Mouse (Mus musculus): Measurements from ENCODE around the gene Igf2bp1. TPM values are rescaled to one million over a fixed set of nuclear protein-coding genes. Genes with fewer than 3 reads are reported as not detected.

Gene Igf2bp1
- polyA plus RNA-seq, 1 experiment, result 33.4 TPM

DNA sequence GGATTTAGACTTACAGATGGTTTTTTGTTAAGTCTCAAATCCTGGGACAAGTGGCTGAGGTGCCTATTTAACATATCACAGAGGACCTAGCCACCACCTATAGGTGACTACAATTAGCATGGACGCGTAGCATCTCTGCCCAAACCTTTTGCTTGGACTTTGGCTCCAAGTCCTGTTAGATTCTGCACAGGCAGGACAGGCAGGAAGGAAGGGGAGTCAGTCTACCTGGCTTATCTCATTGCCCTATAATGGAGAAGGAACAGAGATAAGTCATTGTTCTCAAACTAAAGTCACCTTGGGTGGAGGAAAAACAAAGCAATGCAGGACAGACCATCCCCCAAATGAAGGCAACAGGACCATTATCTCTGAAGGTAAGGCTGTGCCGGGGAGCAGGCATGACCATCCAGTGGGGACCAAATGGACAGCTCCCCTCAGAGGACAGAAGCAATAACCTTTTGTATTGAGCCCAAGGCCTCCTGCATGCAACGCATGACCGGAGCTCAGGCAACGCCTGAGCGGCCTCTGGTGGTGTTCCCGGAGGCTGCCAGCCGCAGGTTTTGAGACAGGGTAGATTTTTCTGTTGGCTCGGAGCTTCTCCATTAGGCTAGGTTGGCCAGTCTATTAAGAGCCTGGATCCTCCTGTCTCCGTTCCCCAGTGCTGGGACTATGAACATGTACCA, 65.8 kb downstream of the Igf2bp1 start:
- no peak for TF ChIP-seq GATA1 (IDR thresholded peaks at IDR 0.05; ENCODE audit: low read length)

DNA sequence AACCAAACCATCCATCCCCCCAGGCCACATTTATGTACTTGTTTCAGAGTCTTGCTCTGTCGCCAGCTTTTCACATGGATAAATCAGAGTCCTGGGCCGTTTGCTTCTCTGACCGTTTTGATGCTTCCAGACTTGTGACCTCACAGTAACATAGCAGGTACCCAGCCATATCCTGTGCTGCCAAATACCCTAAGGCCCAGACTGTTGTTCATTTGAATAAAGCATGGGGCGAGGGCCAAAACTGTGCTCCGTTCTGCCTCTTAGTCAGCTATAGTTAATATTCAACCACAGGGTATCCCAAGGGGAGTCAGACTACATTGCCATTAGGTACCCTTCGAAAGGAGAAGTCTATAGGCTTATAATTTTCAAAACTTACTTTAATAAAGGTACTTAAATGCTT, 69.3 kb downstream of the Igf2bp1 start:
- TF ChIP-seq GATA1 (IDR thresholded peaks at IDR 0.05; ENCODE audit: low read length), result no peak

DNA sequence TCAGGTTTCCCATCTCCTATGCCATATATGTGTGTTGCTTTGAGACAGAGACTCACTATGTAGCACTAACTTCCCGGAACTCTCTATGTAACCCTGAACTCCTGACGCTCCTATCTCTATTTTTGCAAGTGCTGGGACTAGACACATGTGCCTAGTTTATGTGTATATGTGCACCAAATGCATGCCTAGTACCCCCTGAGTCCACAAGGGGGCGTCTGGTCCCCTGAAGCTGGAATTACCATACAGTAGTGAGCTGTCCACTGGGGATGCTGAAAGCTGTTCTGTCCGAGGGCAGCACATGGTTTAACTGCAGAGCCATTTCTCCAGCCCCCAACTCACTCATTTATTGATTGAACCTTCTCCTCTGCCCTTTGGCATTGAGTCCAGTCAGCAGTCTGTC, 79.3 kb downstream of the Igf2bp1 start:
- TF ChIP-seq GATA1 (IDR thresholded peaks at IDR 0.05; ENCODE audit: low read length), result no peak

DNA sequence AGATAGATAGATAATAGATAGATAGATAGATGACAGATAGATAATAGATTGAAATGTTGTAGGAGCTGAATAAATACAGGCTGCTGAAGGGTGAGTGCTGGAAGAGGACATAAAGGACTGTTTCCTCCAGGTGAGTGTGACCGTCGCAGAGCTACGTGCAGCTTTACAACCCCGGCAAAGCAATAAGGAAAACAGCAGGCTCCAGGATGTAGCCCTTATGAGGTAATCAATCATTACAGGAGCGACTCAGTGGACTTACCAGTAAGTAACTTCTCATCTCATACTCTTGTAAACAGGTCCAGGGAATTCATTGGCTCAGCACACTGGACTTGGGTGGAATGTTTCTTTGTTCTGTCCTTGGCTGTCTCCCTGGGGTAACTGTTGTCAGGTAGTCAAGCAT, 79.8 kb downstream of the Igf2bp1 start:
- TF ChIP-seq GATA1 (IDR thresholded peaks at IDR 0.05; ENCODE audit: low read length), result no peak

DNA sequence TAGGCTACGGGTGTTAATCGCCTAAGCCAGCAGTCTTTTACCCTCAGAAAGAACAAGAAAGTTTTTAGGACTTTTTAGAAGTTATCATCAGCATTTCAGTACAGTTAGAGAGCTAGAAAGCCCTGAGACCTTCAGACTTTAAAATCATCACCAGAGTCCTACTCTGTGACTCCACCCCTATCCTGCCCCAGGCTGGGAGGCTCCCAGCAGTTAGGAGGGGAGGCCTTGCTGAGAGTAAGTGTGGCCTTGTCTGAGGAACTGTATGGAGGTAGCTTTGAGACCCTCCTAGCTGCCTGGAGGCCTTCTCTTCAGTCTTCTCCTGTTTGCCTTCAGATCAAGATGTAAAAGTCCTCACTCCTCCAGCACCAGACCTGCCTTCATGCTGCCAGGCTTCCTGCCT, 81.5 kb downstream of the Igf2bp1 start:
- TF ChIP-seq GATA1 (IDR thresholded peaks at IDR 0.05; ENCODE audit: low read length), result no peak

DNA sequence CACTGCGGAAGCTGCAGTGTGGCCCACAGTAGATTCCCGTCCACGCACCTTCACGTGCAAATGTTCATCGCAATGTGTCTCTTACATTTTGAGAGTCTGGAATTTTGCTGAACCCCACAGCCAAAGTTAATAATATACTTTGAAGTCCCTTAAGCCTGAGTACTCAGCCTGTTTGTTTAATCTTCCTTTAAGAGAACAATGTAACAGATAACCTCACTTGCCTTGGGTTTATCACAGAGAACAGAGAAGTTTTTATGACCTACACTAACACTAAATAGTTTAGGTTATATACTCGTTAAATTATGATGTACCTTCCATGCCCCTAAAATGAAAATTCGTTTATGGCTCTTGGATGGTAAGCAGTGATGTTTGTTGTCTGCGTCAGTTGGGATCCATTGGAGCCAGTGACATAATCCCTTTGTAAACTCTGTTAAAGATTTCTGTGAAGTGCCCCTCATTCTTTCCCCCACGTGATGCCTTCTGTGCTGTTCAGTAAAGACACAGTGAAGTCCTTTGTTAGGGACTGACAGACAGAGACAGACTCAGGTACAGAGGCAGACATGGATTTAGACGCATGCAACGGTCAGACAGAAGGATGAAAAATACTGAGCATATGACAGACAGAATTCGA, 83.6 kb downstream of the Igf2bp1 start:
- no peak for TF ChIP-seq GATA1 (IDR thresholded peaks at IDR 0.05; ENCODE audit: low read length)

DNA sequence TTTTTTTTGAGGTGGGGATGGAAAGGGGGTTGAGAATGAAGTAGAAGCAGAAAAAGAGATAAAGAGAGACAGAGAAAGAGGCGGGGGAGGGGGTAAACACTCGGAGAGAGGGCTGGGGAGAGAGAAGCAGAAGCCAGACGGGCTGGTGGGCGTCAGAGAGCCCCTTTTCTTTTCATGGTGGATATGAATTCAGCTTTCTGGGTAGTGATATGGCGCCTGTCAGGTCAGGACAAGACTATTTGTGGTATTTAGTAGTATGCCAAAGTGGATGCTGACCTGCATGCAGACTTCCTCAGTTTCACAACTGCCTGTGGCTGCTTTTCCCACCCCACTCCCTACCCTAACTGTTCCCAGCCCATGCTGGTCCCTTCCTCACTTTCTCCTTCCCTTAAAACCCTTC, 89.3 kb downstream of the Igf2bp1 start:
- no peak for TF ChIP-seq GATA1 (IDR thresholded peaks at IDR 0.05; ENCODE audit: low read length)

DNA sequence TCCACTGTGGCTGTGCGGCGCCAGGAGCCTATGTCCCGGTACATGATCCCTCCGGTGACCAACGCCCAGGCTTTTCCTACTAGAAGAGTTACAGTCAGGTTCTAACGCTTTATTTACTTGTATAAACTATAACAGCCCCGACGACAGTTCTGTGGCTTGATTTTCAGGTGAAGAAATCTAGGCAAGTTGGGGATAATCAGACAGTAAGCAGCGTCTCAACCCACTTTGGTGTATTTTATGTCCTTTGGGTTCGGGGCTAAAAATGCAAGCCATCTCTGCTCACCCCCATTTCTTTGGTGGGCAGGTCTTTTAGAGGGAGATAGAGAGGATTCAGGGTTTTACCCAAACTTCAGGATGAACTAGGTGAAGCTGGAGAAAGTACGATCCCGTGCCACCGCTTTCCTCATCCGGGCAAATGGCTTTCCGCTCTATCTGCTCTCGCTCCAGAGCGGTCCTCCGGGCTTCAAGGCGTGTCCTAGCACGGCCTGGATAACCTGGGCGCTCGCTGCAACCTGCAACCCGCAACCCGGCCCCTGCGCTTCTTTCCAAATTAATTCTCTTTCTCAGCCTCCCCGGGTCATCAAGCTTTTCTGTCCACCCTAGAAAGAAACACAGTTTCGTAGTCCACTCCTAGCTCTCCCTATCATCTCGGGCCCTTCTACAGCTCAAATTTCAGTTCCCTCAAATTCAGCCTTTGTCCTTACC, 90.6 kb downstream of the Igf2bp1 start:
- no peak for TF ChIP-seq GATA1 (IDR thresholded peaks at IDR 0.05; ENCODE audit: low read length)

DNA sequence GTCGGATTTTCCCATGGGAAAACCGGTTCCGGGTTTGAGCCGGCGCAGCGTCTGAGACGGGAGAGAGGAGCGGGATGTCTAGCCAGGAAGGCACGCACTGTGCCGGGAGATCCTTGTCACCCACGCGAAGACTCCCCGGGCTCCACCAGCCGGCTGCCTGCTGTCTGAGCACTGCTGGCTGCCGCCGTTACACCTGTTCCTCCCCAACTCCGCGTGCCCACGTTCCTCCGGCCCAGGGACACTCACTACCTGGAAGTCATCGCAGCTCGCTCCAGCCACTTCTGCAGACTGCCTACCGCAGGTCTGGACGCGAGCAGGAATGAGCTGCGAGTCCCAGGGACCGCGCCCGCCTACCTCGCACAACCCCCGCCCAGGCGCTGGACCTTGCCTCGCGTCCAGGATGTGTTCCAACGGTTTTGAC, 91.2 kb downstream of the Igf2bp1 start, which contains the start of gene B4galnt2:
Gene B4galnt2 (minus strand): TSS at position 321 of the 421 bp plus-strand sequence.
- no peak for TF ChIP-seq GATA1 (IDR thresholded peaks at IDR 0.05; ENCODE audit: low read length)

DNA sequence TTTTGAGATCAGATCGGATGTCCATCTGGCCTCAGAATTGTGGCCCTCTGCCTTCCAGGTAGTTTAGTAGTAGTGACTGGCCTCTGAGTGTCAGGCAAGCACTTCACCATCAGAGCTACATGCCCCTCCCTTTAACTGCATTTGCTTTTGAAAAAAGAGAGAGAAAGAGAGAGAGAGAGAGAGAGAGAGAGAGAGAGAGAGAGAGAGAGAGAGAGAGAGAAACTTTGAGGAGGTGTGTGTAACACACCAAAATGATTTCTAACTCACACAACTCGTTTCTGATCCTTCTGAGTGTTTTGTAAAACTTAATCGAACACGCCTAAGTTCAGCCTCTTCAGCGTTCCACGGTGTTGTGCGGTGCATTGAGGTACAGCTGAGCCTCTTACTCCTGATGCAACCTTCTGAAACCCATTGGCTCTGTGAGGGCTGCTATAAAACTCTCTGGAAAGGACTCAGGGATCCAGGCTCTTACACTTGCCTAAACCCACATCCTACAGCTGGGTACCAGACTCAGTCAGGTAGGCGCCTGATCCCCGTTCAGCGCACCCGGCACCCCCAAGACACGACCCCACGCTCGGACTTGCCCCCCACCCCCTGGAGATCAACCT, 91.7 kb downstream of the Igf2bp1 start:
- TF ChIP-seq GATA1 (IDR thresholded peaks at IDR 0.05; ENCODE audit: low read length), result no peak

DNA sequence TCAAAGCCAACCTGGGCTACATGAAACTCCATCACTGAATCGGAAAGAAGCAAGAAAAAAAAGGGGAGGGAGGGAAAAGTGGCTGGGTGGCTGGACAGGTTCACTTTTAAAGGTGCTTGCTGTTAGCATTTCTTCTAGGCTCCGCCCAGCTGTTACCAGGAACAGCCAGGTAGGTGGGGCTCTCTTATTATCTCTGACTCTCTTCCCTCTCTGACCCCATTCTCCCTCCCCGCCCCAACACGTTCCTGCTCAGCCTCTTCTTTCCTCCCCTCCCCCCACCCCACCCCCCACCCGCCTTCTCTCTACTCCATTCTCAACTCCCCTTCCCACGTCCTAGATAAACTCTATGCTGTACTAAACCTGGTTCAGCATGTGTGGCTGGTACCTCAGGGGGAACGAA, 94.2 kb downstream of the Igf2bp1 start:
- no peak for TF ChIP-seq GATA1 (IDR thresholded peaks at IDR 0.05; ENCODE audit: low read length)

DNA sequence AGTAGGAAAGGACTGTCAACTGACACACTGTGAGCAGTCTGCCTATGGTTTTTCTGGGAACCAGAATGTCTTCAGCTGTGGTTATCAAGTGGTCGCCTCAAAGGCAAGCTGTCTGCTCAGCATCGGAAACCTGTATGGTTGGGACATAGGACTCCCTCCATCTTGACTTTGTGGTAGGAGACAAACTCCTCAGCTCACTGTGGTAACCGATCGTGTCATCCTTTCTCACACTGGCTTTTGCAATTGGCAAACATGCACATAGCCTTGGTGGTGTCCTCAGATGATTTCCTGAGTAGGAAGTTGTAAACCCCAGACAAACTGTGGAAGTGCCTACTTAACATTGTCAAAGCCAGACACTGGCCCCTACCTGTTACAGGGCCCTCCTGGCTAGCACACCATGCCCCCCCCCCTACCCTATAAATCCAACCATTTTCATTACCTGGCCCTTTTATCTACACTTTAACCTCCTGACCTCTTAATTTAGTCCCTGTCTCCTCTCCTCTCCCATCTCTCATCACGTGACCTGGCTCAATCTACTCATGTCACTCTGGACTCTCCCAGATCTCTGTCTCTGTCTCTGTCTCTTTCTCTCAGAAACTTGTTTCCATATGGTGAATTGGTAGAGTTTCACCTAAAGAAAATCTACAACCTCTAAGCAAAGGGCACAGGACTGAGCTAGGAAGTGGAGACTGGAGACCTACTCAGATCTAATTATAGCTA, 97.8 kb downstream of the Igf2bp1 start:
- no peak for TF ChIP-seq GATA1 (IDR thresholded peaks at IDR 0.05; ENCODE audit: low read length)

Other genes starting within 250 kb of the Igf2bp1 start
- 269 and 284 TPM in 2 replicates for gene Phospho1, start 181.4 kb downstream of the Igf2bp1 start, polyA plus RNA-seq (2012)
- gene Gngt2, start 168.7 kb downstream of the Igf2bp1 start, polyA plus RNA-seq (2012), result 6.5 and 9.5 TPM in 2 replicates
- 34.0 and 39.2 TPM in 2 replicates for gene Abi3, start 163.5 kb downstream of the Igf2bp1 start, polyA plus RNA-seq (2012)
- gene B4galnt2, start 91.0 kb downstream of the Igf2bp1 start, polyA plus RNA-seq (2012), result not detected in 2 replicates
- gene Gip, start 18.6 kb upstream of the Igf2bp1 start, polyA plus RNA-seq (2012), result not detected in 2 replicates
- gene Snf8, start 28.9 kb upstream of the Igf2bp1 start, polyA plus RNA-seq (2012), result 153 and 177 TPM in 2 replicates
- gene Ube2z, start 59.4 kb upstream of the Igf2bp1 start, polyA plus RNA-seq (2012), result 27.6 and 33.9 TPM in 2 replicates
- gene Atp5g1, start 69.7 kb upstream of the Igf2bp1 start, polyA plus RNA-seq (2012), result 166 and 518 TPM in 2 replicates
- gene Calcoco2, start 106.0 kb upstream of the Igf2bp1 start, polyA plus RNA-seq (2012), result not detected in 2 replicates
- not detected in 2 replicates for gene Ttll6, start 127.8 kb upstream of the Igf2bp1 start, polyA plus RNA-seq (2012)
- 79.2 and 87.0 TPM in 2 replicates for gene Hoxb13, start 188.4 kb upstream of the Igf2bp1 start, polyA plus RNA-seq (2012)

Measured in G1E-ER4 (cell line).